Mouse (Mus musculus) embryonic facial prominence, embryonic 11.5 days (tissue): Measurements from ENCODE around the gene Pbx4. TPM values are rescaled to one million over a fixed set of nuclear protein-coding genes. Genes with fewer than 3 reads are reported as not detected.

ENCODE experiments used
- ATAC-seq: fragments of 200-750 bp; cut with Nextera tagmentation; replicated peaks from 2 replicates; pipeline ENCODE4 v1.8.0; 2017; ENCODE audit warnings: low read depth; ENCODE audit not compliant: insufficient number of reproducible peaks, low FRiP score, low TSS enrichment
- DNase-seq: peaks from one replicate; pipeline ENCODE4 v3.0.0-alpha.2; 2015; ENCODE audit warnings: low spot score
- H3K27ac ChIP-seq: fragments of 300-500 bp; sonication (generic); replicated peaks from 2 replicates; pipeline ENCODE4 v1.5.1; 2014; ENCODE audit warnings: mild to moderate bottlenecking, low read depth, low read length, control low read depth
- H3K27me3 ChIP-seq: fragments of 300-500 bp; sonication (generic); 2 replicates; pipeline ENCODE4 v1.6.1; 2014; ENCODE audit warnings: mild to moderate bottlenecking, low read length, moderate library complexity, mixed read lengths; ENCODE audit not compliant: control insufficient read depth, insufficient read depth
- H3K36me3 ChIP-seq: fragments of 300-500 bp; sonication (generic); replicated peaks from 2 replicates; pipeline ENCODE4 v1.6.1; 2014; ENCODE audit warnings: low read depth, mild to moderate bottlenecking, low read length, moderate library complexity, mixed read lengths; ENCODE audit not compliant: control insufficient read depth, insufficient read depth
- H3K4me1 ChIP-seq: fragments of 300-500 bp; sonication (generic); 2 replicates; pipeline ENCODE4 v1.6.1; 2014; ENCODE audit warnings: low read length, mixed read lengths; ENCODE audit not compliant: control insufficient read depth, insufficient read depth
- H3K4me2 ChIP-seq: fragments of 300-500 bp; sonication (generic); 2 replicates; pipeline ENCODE4 v1.6.1; 2014; ENCODE audit warnings: low read depth, mild to moderate bottlenecking, control low read depth, low read length, moderate library complexity
- H3K4me3 ChIP-seq: fragments of 300-500 bp; sonication (generic); 2 replicates; pipeline ENCODE4 v1.5.1; 2014; ENCODE audit warnings: low read depth, low read length, control low read depth
- H3K9ac ChIP-seq: fragments of 300-500 bp; sonication (generic); replicated peaks from 2 replicates; pipeline ENCODE4 v1.6.1; 2014; ENCODE audit warnings: mild to moderate bottlenecking, control low read depth, low read length
- H3K9me3 ChIP-seq: fragments of 300-500 bp; sonication (generic); replicated peaks from 2 replicates; pipeline ENCODE4 v1.6.1; 2016; ENCODE audit warnings: mild to moderate bottlenecking, low read length, inconsistent platforms, mixed read lengths; ENCODE audit not compliant: control insufficient read depth
- WGBS: fragments of 180-500 bp; shearing (Covaris S2); extraction: QIAGEN DNeasy Blood & Tissue Kit; methylation state at CpG from one replicate; pipeline ENCODE4 v1.1.7; 2014; 5-methylcytosine and 5-hydroxymethylcytosine counted together
- polyA plus RNA-seq: library from polyadenylated mRNA; unstranded; fragments of >200 nt; fragmentation: Nextera tagmentation; extraction: Ambion mirVana; gene quantifications from 2 replicates; pipeline ENCODE4 v1.2.1, GENCODE M21; 2014

Pbx4 gene
- polyA plus RNA-seq, 1 experiment from 2014 or later: 13.8 TPM

DNA sequence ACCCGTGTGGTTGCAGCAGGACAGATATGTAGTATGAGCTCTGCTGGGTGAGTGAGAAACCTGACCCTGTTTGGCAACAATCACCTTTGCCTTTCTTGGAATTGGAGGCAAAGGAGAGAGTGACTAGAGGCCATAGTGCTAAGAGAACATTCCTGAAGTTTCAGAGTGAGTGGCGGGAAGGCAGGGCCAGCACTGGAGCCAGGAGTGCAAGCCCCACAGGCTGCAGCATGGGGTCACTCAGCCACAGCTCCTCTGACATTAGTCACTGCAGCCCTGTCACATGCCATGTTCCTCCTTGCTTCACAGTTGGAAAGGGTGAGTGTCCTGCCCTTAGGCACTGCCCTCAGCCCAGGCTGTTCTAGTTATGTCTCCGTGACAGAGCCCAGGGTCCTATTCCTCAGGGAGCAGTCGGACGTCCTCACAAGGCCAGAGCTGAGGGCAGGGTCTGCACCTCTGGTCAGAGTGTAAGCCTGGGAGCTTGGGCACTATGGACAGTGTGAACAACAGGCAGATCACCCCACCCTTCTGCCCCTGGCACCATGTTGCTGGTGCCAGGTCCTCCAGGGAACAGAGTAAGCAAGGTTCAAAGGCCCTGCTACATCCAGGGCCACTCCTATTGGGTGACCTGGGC lies 35.5 kb downstream of the Pbx4 start:
- no peak overlapping the region for H3K27ac ChIP-seq
- 58% methylated on average over 5 of the region's 5 CpGs for WGBS
- ATAC-seq: no peak
- no peaks in the 10 kb centered on the region for H3K27me3 ChIP-seq
- H3K9me3 ChIP-seq: no peaks in the 10 kb centered on the region
- no peak overlapping the region for H3K4me2 ChIP-seq
- DNase-seq: no peak
- no peak overlapping the region for H3K9ac ChIP-seq
- no peaks in the 10 kb centered on the region for H3K36me3 ChIP-seq
- no peak overlapping the region for H3K4me3 ChIP-seq
- no peaks in the 10 kb centered on the region for H3K4me1 ChIP-seq

DNA sequence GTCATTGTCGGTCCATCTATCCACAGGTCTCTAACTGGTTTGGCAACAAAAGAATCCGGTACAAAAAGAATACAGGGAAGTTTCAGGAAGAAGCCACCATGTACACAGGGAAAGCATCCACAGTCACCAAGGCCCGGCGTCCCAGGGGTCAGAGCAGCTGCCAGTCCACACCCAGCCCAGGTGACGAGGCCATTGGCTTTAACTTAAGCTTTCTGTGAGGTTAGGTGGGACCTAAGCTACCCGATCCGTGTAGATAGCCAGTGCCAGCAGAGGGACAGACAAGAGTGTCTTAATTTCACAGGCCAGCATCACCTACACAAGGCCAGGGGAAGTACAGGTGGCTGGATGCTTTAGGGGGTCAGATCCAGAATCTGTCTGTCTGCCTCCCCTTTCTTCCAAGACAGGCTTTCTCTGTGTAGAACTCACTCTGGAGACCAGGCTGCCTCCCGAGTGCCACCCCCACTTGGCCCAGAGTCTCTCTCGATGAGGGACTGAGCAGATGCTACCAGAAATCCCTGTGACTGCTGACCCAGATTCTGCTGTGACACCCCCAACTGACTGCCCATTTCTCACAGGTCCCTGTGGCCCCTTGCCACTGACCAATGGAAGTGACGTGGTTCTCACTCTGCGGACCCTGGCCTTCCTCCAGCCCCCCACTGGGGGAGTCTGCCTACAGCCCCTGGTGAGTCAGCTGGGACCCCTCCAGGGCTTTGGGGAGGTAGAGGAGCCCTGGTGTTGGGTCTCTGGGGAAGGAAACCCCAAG lies 37.9 kb downstream of the Pbx4 start:
- Histone ChIP-seq H3K4me1 (no peaks in the 10 kb centered on the region), H3K4me3 (no peak overlapping the region), H3K9me3 (no peaks in the 10 kb centered on the region), H3K27ac (no peak overlapping the region), H3K9ac (no peak overlapping the region), H3K36me3 (no peaks in the 10 kb centered on the region), H3K27me3 (no peaks in the 10 kb centered on the region; the same call in none of the 2 replicates), H3K4me2 (no peak overlapping the region)
- no peak for ATAC-seq
- WGBS: 84% methylated on average over 11 of the region's 11 CpGs
- no peak for DNase-seq

DNA sequence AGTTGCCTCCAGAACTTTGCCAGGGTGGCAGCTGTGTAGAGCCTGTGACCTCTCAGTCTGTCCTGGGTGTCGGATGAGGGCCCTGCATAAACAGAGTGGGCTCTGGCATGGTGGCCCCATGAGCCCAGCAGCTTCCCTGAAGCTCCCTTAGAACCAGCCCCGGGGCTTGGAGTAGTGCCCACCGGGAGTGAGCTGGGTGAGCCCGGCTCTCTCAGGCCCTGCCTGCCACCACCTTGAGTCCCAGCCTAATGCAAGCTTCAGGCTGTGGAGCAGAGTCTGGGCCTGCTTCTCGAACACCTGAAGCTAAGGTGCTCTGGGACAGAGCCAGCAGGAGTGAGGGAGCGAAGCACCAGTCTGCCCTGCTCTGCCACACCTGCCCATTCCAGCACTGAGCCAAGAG lies 38.6 kb downstream of the Pbx4 start:
- WGBS: 85% methylated on average over 6 of the region's 6 CpGs
- Histone ChIP-seq H3K4me2 (no peak overlapping the region), H3K4me3 (no peak overlapping the region), H3K27me3 (no peaks in the 10 kb centered on the region; the same call in none of the 2 replicates), H3K4me1 (no peaks in the 10 kb centered on the region), H3K9me3 (no peaks in the 10 kb centered on the region), H3K36me3 (no peaks in the 10 kb centered on the region), H3K27ac (no peak overlapping the region), H3K9ac (no peak overlapping the region)
- no peak for ATAC-seq
- no peak for DNase-seq

DNA sequence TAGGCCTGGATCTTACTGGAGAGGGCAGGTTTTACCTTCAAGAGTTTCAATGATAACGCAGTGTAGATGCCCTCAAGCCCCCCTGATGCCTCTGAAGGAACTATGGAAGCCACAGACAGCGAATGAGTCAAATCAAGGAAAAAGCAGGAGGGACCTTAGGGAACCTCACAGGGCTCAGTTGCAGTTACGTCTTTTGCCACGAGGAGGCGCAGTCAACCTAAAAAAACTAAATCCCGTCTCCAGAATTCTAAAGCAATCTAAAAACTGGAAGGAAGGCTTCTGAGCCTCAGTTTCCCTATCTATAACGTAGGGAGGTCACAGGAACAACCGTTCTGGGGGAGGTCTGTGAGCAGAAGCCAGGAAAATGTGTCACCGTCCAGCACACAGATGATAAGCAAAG lies 41.9 kb downstream of the Pbx4 start:
- ATAC-seq: no peak
- DNase-seq: peak; percentile 82
- peaks cover 2% of the 10 kb centered on the region for H3K27me3 ChIP-seq
- 7% methylated on average over 9 of the region's 9 CpGs for WGBS
- no peak overlapping the region for H3K4me2 ChIP-seq
- no peak overlapping the region for H3K9ac ChIP-seq
- H3K27ac ChIP-seq: no peak overlapping the region
- H3K36me3 ChIP-seq: no peaks in the 10 kb centered on the region
- H3K4me3 ChIP-seq: no peak overlapping the region
- H3K4me1 ChIP-seq: no peaks in the 10 kb centered on the region
- no peaks in the 10 kb centered on the region for H3K9me3 ChIP-seq

DNA sequence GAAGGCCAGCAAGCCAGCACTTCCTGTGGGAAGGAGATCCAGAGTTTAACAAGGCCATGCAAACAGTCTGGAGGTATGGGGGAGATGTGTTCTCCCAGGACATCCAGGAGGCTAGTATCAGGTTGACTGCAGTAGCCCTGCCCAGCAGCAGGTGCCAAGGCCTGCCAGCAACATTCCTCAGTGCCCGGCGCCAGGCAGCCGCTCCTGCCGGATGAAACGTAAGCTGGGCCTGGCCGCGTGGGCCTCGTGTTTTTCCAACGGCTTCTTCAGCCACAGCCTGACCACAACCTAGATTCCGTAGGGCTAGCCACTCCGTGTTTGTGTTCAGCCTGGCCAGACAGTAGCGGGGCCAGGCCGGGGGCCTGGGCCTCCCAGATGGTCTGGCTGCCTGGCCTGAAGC lies 42.4 kb downstream of the Pbx4 start:
- Histone ChIP-seq H3K4me1 (no peaks in the 10 kb centered on the region), H3K9ac (no peak overlapping the region), H3K27ac (no peak overlapping the region), H3K27me3 (peaks cover 6% of the 10 kb centered on the region), H3K4me3 (no peak overlapping the region), H3K4me2 (no peak overlapping the region), H3K36me3 (no peaks in the 10 kb centered on the region), H3K9me3 (no peaks in the 10 kb centered on the region)
- 79% methylated on average over 13 of the region's 13 CpGs for WGBS
- ATAC-seq: no peak
- no peak for DNase-seq

DNA sequence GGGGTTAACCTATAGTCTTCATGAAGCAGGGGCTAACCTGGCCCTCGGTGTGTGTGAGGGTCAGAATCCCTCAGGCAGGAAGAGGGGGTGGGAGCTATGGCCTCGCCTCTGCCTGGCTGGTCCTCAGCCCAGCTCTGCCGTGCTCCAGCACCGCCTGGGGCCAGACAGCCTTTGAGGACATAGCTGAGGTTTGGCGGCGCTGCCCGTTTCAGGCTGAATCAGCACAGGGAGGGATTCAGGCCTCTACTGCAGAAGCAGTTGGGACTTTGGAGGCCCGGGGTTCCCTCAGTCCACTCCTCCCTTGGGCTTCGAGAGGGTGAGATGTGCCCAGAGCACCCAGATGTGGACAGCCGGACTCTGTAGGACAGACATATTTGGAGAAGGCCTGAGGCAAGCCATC lies 43.8 kb downstream of the Pbx4 start:
- H3K27me3 ChIP-seq: peaks cover 20% of the 10 kb centered on the region
- no peak overlapping the region for H3K27ac ChIP-seq
- 32% methylated on average over 10 of the region's 10 CpGs for WGBS
- no peak overlapping the region for H3K4me3 ChIP-seq
- no peaks in the 10 kb centered on the region for H3K36me3 ChIP-seq
- no peak overlapping the region for H3K9ac ChIP-seq
- DNase-seq (no peak), ATAC-seq (no peak)
- H3K9me3 ChIP-seq: no peaks in the 10 kb centered on the region
- H3K4me1 ChIP-seq: no peaks in the 10 kb centered on the region; the same call in 1 of the 2 replicates
- H3K4me2 ChIP-seq: no peak overlapping the region

DNA sequence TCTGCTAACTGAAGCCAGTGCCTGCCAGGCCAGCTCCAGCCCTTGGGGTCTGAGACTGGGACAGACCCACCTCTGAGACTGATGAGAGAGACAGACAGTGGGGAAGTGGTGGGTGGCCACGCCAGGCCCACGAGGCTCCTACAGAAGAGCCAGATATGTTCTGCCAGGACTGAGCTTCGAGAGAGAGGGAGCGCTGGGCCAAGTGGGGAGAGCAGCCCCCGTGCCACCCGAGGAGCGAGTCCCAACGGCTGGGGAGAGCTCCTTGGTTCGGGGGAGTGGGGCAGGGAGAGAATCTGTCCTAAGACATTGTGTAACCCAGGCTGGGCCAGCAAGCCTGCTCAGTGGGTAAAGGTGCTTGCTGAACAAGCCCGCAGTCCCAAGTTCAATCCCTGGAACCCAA lies 44.7 kb downstream of the Pbx4 start:
- Histone ChIP-seq H3K4me2 (no peak overlapping the region), H3K27ac (no peak overlapping the region), H3K9ac (no peak overlapping the region), H3K4me3 (no peak overlapping the region), H3K9me3 (no peaks in the 10 kb centered on the region), H3K36me3 (no peaks in the 10 kb centered on the region), H3K27me3 (peaks cover 29% of the 10 kb centered on the region), H3K4me1 (no peaks in the 10 kb centered on the region; the same call in 1 of the 2 replicates)
- DNase-seq: no peak
- no peak for ATAC-seq
- WGBS: 73% methylated on average over 10 of the region's 10 CpGs

DNA sequence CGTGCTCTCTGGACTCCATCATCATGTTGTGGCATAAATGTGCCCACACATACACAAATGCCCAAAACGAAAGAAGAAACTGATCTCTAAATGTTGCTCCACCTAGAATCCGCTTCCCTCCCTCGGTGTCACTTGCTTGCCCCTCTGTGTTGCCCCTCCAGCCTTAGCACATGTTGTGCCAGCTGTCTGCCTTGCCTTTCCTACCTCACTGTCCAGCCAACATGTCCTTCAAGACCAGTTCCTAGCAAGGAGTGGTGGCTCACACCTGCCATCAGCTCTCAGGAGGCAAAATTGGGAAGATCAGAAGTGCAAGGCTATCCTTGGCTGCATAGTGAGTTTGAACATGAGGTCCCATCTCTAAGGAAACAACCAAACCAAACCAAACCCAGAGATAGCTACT lies 45.1 kb downstream of the Pbx4 start:
- WGBS: 84% methylated on average over 4 of the region's 4 CpGs
- Histone ChIP-seq H3K9me3 (no peaks in the 10 kb centered on the region), H3K27me3 (peaks cover 33% of the 10 kb centered on the region)

More for the DNA sequence above, 45.1 kb downstream of the Pbx4 start:
- DNase-seq (no peak), ATAC-seq (no peak)
- Histone ChIP-seq H3K9ac (no peak overlapping the region), H3K4me2 (no peak overlapping the region), H3K36me3 (no peaks in the 10 kb centered on the region), H3K27ac (no peak overlapping the region), H3K4me3 (no peak overlapping the region), H3K4me1 (no peaks in the 10 kb centered on the region; the same call in 1 of the 2 replicates)
